Mouse (Mus musculus) C2C12 (cell line): ENCODE measurements at regions not wholly inside any gene's neighbourhood (a gene's known extent, or its start where the extent isn't known, plus 50 kb on each side); places are given as distances from the start of the nearest gene placed in this dataset.
A peak's percentile ranks its signal among the peaks of the same experiment; 100 is the strongest.

ENCODE experiments used
- H3K27me3 ChIP-seq: one replicate; pipeline ENCODE4 v1.6.1; 2011; ENCODE audit not compliant: control insufficient read depth, insufficient read depth, insufficient read length
- H3K36me3 ChIP-seq: one replicate; pipeline ENCODE4 v1.6.1; 2011; ENCODE audit not compliant: control insufficient read depth, insufficient read depth
- H3K4me3 ChIP-seq: one replicate; pipeline ENCODE4 v1.5.1; 2011; ENCODE audit warnings: mild to moderate bottlenecking, control low read depth; ENCODE audit not compliant: poor library complexity, insufficient read depth, severe bottlenecking
- H3K79me2 ChIP-seq: one replicate; pipeline ENCODE4 v1.6.1; 2011; ENCODE audit not compliant: control insufficient read depth, insufficient read depth
- H3K79me3 ChIP-seq: one replicate; pipeline ENCODE4 v1.6.1; 2011; ENCODE audit warnings: low read depth, control low read depth
- H3ac ChIP-seq: one replicate; pipeline ENCODE3; 2011; ENCODE audit warnings: low read depth; ENCODE audit not compliant: control insufficient read depth, insufficient read length
- CEBPB ChIP-seq: IDR thresholded peaks from one replicate; pipeline ENCODE4 v1.6.1; 2011; ENCODE audit warnings: low read depth, mild to moderate bottlenecking, control low read depth, moderate library complexity
- CTCF ChIP-seq: IDR thresholded peaks from one replicate; pipeline ENCODE4 v1.5.1; 2011; ENCODE audit not compliant: control insufficient read depth, insufficient read depth, insufficient read length
- FOSL1 ChIP-seq: IDR thresholded peaks from one replicate; pipeline ENCODE4 v1.8.0; 2011; ENCODE audit warnings: mild to moderate bottlenecking, low read length; ENCODE audit not compliant: poor library complexity, insufficient read depth, severe bottlenecking
- MAX ChIP-seq: IDR thresholded peaks from one replicate; pipeline ENCODE4 v1.6.1; 2011; ENCODE audit warnings: mild to moderate bottlenecking, control low read depth
- MYOD1 ChIP-seq: IDR thresholded peaks from one replicate; pipeline ENCODE4 v1.6.1; 2011; ENCODE audit warnings: low read depth; ENCODE audit not compliant: control insufficient read depth, insufficient read length
- MYOG ChIP-seq: IDR thresholded peaks from one replicate; pipeline ENCODE4 v1.6.1; 2011; ENCODE audit not compliant: control insufficient read depth, insufficient read length; ENCODE audit errors: extremely low read depth
- USF1 ChIP-seq: IDR thresholded peaks from one replicate; pipeline ENCODE4 v1.6.1; 2011; ENCODE audit warnings: low read depth, mild to moderate bottlenecking, control low read depth, moderate library complexity

- H3K36me3 ChIP-seq, result no peaks in the 10 kb centered on the region
- H3K27me3 ChIP-seq, result no peaks in the 10 kb centered on the region
- H3ac ChIP-seq, result no peak overlapping the region
- no peak overlapping the region for H3K4me3 ChIP-seq
- TF ChIP-seq CEBPB (no peak), MYOG (no peak), MAX (no peak), FOSL1 (no peak), CTCF (no peak), USF1 (no peak), MYOD1 (no peak)
- H3K79me3 ChIP-seq, result no peaks in the 10 kb centered on the region
- no peaks in the 10 kb centered on the region for H3K79me2 ChIP-seq
These were observed 153.5 kb upstream of the Cep162 start for GRCm38 (mm10) chr9:87408805-87409204.

- no peak overlapping the region for H3K4me3 ChIP-seq
- no peaks in the 10 kb centered on the region for H3K36me3 ChIP-seq
- no peaks in the 10 kb centered on the region for H3K79me3 ChIP-seq
- H3K79me2 ChIP-seq, result no peaks in the 10 kb centered on the region
- TF ChIP-seq MYOD1 (peak; percentile 84), CEBPB (no peak)
- no peaks in the 10 kb centered on the region for H3K27me3 ChIP-seq
- no peak overlapping the region for H3ac ChIP-seq
These were observed 151.1 kb upstream of the Cep162 start for GRCm38 (mm10) chr9:87406476-87406875.

- H3K79me3 ChIP-seq, result no peaks in the 10 kb centered on the region
- H3K79me2 ChIP-seq, result no peaks in the 10 kb centered on the region
- TF ChIP-seq CEBPB, result peak; percentile 79
- TF ChIP-seq USF1, result no peak
- no peak for TF ChIP-seq MYOG
- TF ChIP-seq MYOD1, result no peak
- no peak for TF ChIP-seq FOSL1
- no peak for TF ChIP-seq CTCF
- TF ChIP-seq MAX, result no peak
- H3K36me3 ChIP-seq, result no peaks in the 10 kb centered on the region
- H3K4me3 ChIP-seq, result no peak overlapping the region
- H3ac ChIP-seq, result no peak overlapping the region
- no peaks in the 10 kb centered on the region for H3K27me3 ChIP-seq
These were observed 149.9 kb upstream of the Cep162 start for GRCm38 (mm10) chr9:87405115-87405720.

GRCm38 (mm10) chr9:87402010-87402409 is 146.7 kb upstream of the Cep162 start:
- Histone ChIP-seq H3K79me2 (no peaks in the 10 kb centered on the region), H3ac (no peak overlapping the region), H3K79me3 (no peaks in the 10 kb centered on the region), H3K27me3 (no peaks in the 10 kb centered on the region), H3K36me3 (no peaks in the 10 kb centered on the region), H3K4me3 (no peak overlapping the region)
- TF ChIP-seq MYOG, result no peak
- TF ChIP-seq MYOD1, result no peak
- TF ChIP-seq USF1, result no peak
- no peak for TF ChIP-seq CEBPB
- no peak for TF ChIP-seq MAX
- TF ChIP-seq FOSL1, result no peak
- no peak for TF ChIP-seq CTCF

- no peaks in the 10 kb centered on the region for H3K36me3 ChIP-seq
- H3K79me3 ChIP-seq, result no peaks in the 10 kb centered on the region
- TF ChIP-seq MAX (no peak), MYOD1 (no peak), MYOG (no peak), USF1 (no peak), CTCF (no peak), FOSL1 (no peak), CEBPB (no peak)
- no peak overlapping the region for H3ac ChIP-seq
- H3K79me2 ChIP-seq, result no peaks in the 10 kb centered on the region
- no peaks in the 10 kb centered on the region for H3K27me3 ChIP-seq
- H3K4me3 ChIP-seq, result no peak overlapping the region
These were observed 132.2 kb upstream of the Cep162 start for GRCm38 (mm10) chr9:87387516-87387915.

- Histone ChIP-seq H3K79me2 (no peaks in the 10 kb centered on the region), H3ac (no peak overlapping the region), H3K79me3 (no peaks in the 10 kb centered on the region), H3K36me3 (no peaks in the 10 kb centered on the region), H3K4me3 (no peak overlapping the region), H3K27me3 (no peaks in the 10 kb centered on the region)
- TF ChIP-seq MAX, result no peak
These were observed 128.2 kb upstream of the Cep162 start for GRCm38 (mm10) chr9:87383513-87383912.

- H3K36me3 ChIP-seq, result no peaks in the 10 kb centered on the region
- H3K4me3 ChIP-seq, result no peak overlapping the region
- no peaks in the 10 kb centered on the region for H3K79me3 ChIP-seq
- no peak overlapping the region for H3ac ChIP-seq
- no peaks in the 10 kb centered on the region for H3K79me2 ChIP-seq
- H3K27me3 ChIP-seq, result no peaks in the 10 kb centered on the region
- TF ChIP-seq MYOG (no peak), MYOD1 (no peak), CEBPB (no peak), CTCF (no peak), FOSL1 (no peak), MAX (no peak), USF1 (no peak)
These were observed 122.6 kb upstream of the Cep162 start for GRCm38 (mm10) chr9:87377921-87378320.
